Mouse (Mus musculus): ENCODE results near the gene Pfkfb2.

Gene Pfkfb2

GRCm38 (mm10) chr1:130737411-130737881, 8.4 kb upstream of the Pfkfb2 start:
- DNase-seq = no peak

- DNase-seq = peak in 1 of 2 experiments; percentile 17
Measured at GRCm38 (mm10) chr1:130734852-130735251, 5.8 kb upstream of the Pfkfb2 start.

DNA sequence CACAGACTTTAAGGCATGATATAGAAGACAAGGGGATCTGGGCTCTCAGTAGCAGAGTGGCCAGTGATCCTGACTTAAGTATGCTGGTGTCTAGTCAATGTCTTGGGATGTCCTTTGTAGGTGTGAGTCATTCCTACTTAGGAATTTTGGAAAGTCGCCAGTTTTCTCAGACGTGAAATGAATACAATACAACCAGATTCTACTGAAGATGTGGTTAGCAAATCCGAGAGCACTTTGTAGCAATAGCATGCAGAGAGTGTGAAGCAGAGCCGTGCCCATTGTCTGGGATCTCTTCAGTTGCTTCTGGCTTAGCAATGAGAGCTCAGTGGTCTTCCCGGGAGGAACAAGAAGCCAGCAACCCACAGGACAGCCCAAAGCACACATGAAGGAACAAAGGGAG, 5.4 kb upstream of the Pfkfb2 start:
- peak in 1 of 2 experiments; percentile 48 for DNase-seq

GRCm38 (mm10) chr1:130733671-130734070, 4.6 kb upstream of the Pfkfb2 start:
- DNase-seq = peak; percentile 71 to 86

GRCm38 (mm10) chr1:130732706-130733658, 3.9 kb upstream of the Pfkfb2 start:
- no peak for DNase-seq

- peak; percentile 64 to 81 for DNase-seq
Measured at GRCm38 (mm10) chr1:130731741-130732337, 2.8 kb upstream of the Pfkfb2 start, which contains the start of gene AA986860. Gene AA986860 (plus strand): TSS chr1:130731976.

- DNase-seq = no peak
Measured at GRCm38 (mm10) chr1:130728708-130729107, 345 bp downstream of the Pfkfb2 start.

DNA sequence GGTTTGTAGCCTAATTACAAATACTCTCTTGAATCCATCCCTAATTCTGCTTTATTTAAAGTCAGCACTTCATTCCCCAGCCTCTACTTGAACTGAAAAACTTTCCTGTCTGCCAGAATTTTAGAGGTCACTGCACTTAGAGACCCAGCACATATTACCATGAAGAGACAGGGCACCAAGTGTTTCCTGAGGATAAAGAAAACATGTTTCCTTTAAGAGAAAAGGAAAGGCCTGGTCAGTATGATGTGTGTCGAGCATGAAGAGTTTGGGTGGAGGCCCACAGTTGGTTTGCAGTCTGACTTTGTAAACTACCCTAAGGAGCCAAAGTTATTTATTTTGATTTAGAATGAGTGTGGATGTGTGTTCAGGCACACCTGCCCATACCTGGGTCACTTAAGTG, 983 bp downstream of the Pfkfb2 start:
- no peak for DNase-seq

DNA sequence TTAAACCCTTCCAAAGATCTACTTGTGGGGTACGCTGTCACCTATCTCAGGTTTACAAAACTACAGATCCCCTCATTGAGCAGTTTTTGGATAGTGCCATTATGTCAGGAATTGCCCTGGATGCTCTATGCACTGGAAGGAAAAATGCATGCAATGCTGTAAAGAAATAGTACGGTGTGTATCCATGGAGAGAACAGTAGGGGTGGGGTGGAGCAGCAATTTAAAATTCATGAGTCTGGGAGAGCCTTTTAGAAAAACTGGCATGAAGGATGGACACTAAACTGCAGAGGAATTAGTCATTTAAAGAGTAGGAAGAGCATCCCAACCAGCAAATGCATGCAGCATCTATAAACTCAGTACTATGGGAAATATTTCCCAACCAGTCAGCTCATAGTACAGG, 2.7 kb downstream of the Pfkfb2 start:
- no peak for DNase-seq

DNA sequence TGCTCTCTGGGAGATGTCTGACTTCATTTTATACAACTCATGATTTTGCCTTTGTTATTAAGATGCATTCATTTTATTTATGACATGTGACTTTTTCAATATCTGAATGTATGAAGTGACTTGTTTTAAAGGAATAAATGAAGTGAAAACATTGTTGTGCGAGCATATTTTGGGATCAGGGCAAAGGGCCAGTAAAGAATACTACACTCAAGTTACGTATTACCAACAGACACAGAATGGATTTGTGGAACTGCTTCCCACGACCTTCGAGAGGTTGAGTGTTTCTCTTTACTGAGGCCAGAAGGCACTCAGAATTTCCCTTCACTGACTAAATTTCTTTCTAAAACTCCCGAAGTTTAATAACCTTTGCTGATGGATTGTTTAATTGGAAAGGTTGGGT, 4.8 kb downstream of the Pfkfb2 start:
- DNase-seq = peak in 1 of 2 experiments; percentile 13

DNA sequence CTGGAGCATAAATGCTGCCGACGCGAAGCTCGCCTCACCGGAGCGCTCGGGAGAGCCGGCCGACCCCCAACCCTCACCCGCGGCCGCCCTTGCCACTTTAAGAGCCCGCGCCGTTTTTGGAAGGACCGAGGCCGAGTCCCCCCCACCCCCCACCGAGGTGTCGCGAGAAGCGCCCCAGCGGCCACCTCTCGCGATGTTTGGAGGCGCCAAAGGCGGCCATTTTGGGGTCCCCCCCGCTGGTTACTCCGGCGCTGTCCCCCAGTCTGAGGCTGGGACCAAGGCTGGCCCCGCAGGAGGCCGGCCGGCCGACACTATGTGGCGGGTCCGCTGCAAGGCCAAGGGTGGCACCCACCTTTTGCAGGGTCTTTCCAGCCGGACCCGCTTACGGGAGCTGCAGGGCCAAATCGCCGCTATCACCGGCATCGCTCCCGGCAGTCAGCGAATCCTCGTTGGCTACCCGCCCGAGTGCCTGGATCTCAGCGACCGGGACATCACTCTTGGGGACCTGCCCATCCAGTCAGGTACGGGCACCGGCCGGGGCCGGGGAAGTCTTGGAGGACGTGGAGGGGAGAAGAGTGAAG, 11.7 kb downstream of the Pfkfb2 start, which contains the start of gene Yod1:
Gene Yod1, plus strand, starts transcription at position 37 of the 581 bp plus-strand sequence.
- peak; percentile 88 to 95 for DNase-seq

GRCm38 (mm10) chr1:130716513-130717290, 12.4 kb downstream of the Pfkfb2 start:
- DNase-seq = peak; percentile 35 to 60

DNA sequence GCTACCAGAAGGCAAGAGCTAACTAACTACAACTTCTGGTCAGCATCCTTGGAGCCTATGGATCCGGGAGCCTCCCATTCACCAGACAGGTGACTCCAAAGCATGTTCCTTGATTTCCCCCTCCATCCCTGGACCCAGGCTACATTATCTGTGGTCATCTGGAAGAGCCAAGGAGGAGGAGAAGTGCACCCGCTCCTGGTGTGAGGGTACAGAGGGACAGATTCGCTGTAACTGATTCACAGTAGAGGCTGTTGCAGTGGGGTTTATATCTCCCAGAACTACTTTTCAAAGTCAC, 12.9 kb downstream of the Pfkfb2 start:
- no peak for DNase-seq

GRCm38 (mm10) chr1:130715561-130716217, 13.4 kb downstream of the Pfkfb2 start, which contains the start of gene Gm29427:
Gene Gm29427 (minus strand): TSS chr1:130715799.
- peak; percentile 98 for DNase-seq

DNA sequence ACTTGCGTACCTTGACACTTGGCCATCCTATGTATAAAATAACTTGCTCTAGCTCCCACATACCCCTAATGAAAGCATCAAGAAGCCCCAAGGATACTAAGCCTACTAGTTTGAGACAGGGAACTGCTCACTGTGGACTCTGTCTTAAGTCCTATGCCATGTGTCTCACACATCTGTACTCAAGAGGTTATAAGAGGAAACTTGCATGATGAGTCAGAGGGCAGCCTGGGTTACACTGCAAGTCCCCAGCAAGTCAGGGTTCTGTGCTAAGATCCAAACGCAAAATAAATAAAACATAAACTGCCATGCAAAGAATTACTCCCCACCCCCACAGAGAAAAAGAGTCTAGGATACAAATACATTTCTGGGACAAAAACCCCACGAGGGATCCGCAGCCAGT, 15.0 kb downstream of the Pfkfb2 start:
- DNase-seq = no peak

- no peak for DNase-seq
Measured at GRCm38 (mm10) chr1:130710283-130711080, 18.6 kb downstream of the Pfkfb2 start.

DNA sequence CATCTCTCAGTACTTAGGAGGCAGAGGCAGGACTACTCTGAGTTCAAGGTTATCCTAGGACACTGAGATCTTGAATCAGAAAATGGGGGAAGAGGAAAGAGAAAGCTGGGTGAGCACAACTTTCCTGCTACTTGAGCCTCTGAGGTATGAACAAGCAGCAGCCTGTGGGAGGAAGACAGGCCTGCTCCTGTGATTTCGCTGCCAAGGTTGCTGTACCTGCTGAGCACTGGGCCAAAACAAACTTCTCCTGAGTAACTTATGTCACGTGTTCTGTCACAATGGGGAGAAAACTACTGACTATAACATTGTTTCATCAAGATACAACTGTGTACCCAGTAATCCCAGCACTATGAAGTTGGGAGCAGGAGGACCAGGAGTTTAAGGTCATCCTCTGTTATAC, 25.4 kb downstream of the Pfkfb2 start:
- DNase-seq = peak in 1 of 2 experiments; percentile 16

DNA sequence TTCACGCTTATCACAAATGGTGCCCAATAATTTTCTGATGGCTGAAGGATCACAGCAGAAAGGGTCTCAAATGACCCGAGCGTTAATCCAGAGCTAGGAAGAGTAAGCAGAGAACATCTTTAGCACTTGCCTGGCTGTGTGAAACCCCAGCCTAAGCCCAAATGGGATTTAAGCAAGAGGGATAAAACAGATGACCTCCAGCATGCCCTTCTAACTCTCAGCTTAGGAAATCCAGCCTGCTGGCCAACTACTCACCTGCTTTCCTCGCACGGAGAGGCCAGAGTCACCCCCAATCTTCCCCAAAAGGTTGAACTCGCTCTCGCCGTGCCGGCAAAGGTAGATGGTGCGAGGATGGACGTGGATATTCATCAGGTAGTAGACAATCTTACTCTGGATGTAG, 27.1 kb downstream of the Pfkfb2 start:
- no peak for DNase-seq

DNA sequence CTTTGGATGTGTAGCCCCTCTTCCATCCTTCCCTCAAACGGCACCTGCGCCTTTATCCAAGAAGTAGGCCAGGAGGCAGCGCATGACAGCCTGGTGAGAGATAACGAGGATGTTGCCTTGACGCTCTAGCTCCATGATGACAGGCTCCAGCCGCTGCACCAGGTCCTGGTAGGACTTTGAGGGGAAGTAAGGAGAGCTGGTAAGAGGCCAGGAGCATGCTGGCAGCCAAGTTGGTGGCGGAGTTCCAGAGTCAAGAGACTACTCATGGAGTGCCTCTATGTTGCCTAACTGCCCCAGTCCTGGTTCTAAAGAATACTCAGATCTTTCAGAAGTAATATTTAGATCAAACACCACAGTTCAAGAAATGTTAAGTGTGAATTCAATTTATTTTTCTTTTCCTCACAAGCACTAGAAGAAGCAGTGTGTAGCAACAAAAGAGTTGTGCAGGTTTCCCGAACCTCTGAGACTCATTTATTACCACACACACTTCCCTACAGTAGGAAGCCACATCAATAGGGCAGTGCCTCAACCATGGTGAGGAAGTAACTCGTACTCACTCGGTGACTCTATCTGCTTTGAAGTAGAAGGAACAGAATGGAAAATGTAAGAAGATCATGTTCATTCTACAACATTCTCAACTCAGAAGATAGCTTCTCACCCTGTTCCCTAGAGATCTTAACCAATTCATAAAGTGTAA, 29.0 kb downstream of the Pfkfb2 start:
- DNase-seq = no peak

- DNase-seq = no peak
Measured at GRCm38 (mm10) chr1:130698601-130699000, 30.5 kb downstream of the Pfkfb2 start.

DNA sequence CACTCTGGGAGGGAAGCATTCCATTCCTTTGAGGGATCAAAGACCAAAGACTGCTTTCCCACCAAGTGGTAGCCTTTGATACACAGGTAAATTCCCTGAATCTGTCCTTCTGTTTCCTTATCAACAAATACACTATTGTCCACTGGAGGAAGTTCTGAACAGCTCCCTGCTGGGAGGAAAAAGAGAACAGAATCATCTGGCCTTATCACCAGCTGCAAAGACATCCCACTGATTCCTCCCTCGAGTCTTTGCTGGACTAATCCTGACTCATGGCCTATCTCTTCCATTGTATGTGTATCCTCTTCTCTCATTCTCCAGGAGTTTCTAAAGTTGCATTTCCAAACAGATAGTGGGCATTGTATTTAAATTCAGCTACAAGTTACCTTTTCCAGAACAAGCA, 45.1 kb downstream of the Pfkfb2 start:
- no peak for DNase-seq
